Mouse (Mus musculus) embryo, embryonic 11 days (tissue): ENCODE measurements around the gene Tbx1.

Experiments used
- DNase-seq: peaks from one replicate; pipeline ENCODE4 v3.0.0-alpha.2; 2015

Gene Tbx1

GRCm38 (mm10) chr16:18622019-18622418 lies 31.5 kb upstream of the Tbx1 start, which contains the start of gene Gp1bb:
Gp1bb (minus strand) TSS chr16:18622403.
- no peak for DNase-seq

GRCm38 (mm10) chr16:18621362-18622001 lies 31.0 kb upstream of the Tbx1 start:
- no peak for DNase-seq

- peak; percentile 68 for DNase-seq
These were observed 30.3 kb upstream of the Tbx1 start for GRCm38 (mm10) chr16:18620601-18621361.

GRCm38 (mm10) chr16:18620201-18620600 lies 29.7 kb upstream of the Tbx1 start:
- DNase-seq = no peak

GRCm38 (mm10) chr16:18619110-18619509 lies 28.6 kb upstream of the Tbx1 start:
- DNase-seq = no peak

- no peak for DNase-seq
These were observed 27.8 kb upstream of the Tbx1 start for GRCm38 (mm10) chr16:18618297-18618696.

GRCm38 (mm10) chr16:18617370-18618065 lies 27.0 kb upstream of the Tbx1 start:
- DNase-seq = peak; percentile 91

- DNase-seq = no peak
These were observed 22.8 kb upstream of the Tbx1 start for GRCm38 (mm10) chr16:18613301-18613700.

- DNase-seq = no peak
These were observed 21.3 kb upstream of the Tbx1 start for GRCm38 (mm10) chr16:18611752-18612151.

GRCm38 (mm10) chr16:18609099-18609498 lies 18.6 kb upstream of the Tbx1 start:
- no peak for DNase-seq

- peak; percentile 70 for DNase-seq
These were observed 17.8 kb upstream of the Tbx1 start for GRCm38 (mm10) chr16:18608226-18608625.

- DNase-seq = no peak
These were observed 15.2 kb upstream of the Tbx1 start for GRCm38 (mm10) chr16:18605705-18606104.

- DNase-seq = no peak
These were observed 13.8 kb upstream of the Tbx1 start for GRCm38 (mm10) chr16:18604267-18604701.

- no peak for DNase-seq
These were observed 11.0 kb upstream of the Tbx1 start for GRCm38 (mm10) chr16:18601447-18601846.

GRCm38 (mm10) chr16:18598006-18598405 lies 7.5 kb upstream of the Tbx1 start:
- no peak for DNase-seq

GRCm38 (mm10) chr16:18596255-18596654 lies 5.8 kb upstream of the Tbx1 start:
- DNase-seq = no peak

- DNase-seq = no peak
These were observed 3.5 kb upstream of the Tbx1 start for GRCm38 (mm10) chr16:18593930-18594329.

GRCm38 (mm10) chr16:18591047-18592018 lies 862 bp upstream of the Tbx1 start:
- DNase-seq = peak; percentile 78

GRCm38 (mm10) chr16:18589080-18589621 lies 1.3 kb downstream of the Tbx1 start:
- DNase-seq = no peak

GRCm38 (mm10) chr16:18588738-18589055 lies 1.8 kb downstream of the Tbx1 start:
- DNase-seq = no peak

- peak; percentile 73 for DNase-seq
These were observed 2.4 kb downstream of the Tbx1 start for GRCm38 (mm10) chr16:18587847-18588737.
